Mouse (Mus musculus): ENCODE measurements around the gene Gm20604. TPM values are rescaled to one million over a fixed set of nuclear protein-coding genes. Genes with fewer than 3 reads are reported as not detected.

Gene Gm20604
- polyA plus RNA-seq (2012; rRNA removed) (16.1 and 20.4 TPM in 2 replicates), polyA plus RNA-seq (2014; fragmentation: Nextera tagmentation; extraction: Ambion mirVana) (23.1 and 27.1 TPM in 2 replicates)

GRCm38 (mm10) chr12:102758403-102758756 is at the start of gene Gm20604:
Gene Gm20604 (minus strand): TSS chr12:102758672.
- Histone ChIP-seq H3K4me1 (ENCODE audit: control insufficient read depth, insufficient read depth, low read length) (peaks cover 18% of the 10 kb centered on the region), H3K27me3 (ENCODE audit: control insufficient read depth, insufficient read depth, low read length) (no peaks in the 10 kb centered on the region), H3K4me2 (replicated peaks; ENCODE audit: low read depth, low read length, severe bottlenecking) (peak within 1 kb of the TSS; percentile 79), H3K36me3 (ENCODE audit: control insufficient read depth, insufficient read depth, low read length) (peaks cover 13% of the 10 kb centered on the region), H3K9me3 (ENCODE audit: control insufficient read depth, low read length) (no peaks in the 10 kb centered on the region), H3K4me3 (replicated peaks; ENCODE audit: low read length) (peak within 1 kb of the TSS; percentile 89), H3K9ac (ENCODE audit: low read depth, low read length, severe bottlenecking) (peak within 1 kb of the TSS; percentile 77), H3K27ac (replicated peaks; ENCODE audit: low read depth, low read length) (peak within 1 kb of the TSS; percentile 83)
- no peak for TF ChIP-seq POLR2A (IDR thresholded peaks at IDR 0.05; ENCODE audit: borderline replicate concordance, extremely low read depth, insufficient read depth, insufficient read length)
- under 1% methylated on average over 10 of the region's 10 CpGs for WGBS
- ATAC-seq (ENCODE audit: low FRiP score, low read depth), result no peak
- DNase-seq (ENCODE audit: low spot score), result no peak

GRCm38 (mm10) chr12:102799528-102799927 is 41.1 kb upstream of the Gm20604 start:
- peaks cover 18% of the 10 kb centered on the region; the same call in 1 of the 2 replicates for H3K36me3 ChIP-seq (ENCODE audit: control insufficient read depth, insufficient read depth, low read length)
- no peak overlapping the region for H3K4me2 ChIP-seq (replicated peaks; ENCODE audit: low read depth, low read length, severe bottlenecking)
- H3K27me3 ChIP-seq (ENCODE audit: control insufficient read depth, insufficient read depth, low read length), result no peaks in the 10 kb centered on the region
- TF ChIP-seq POLR2A (IDR thresholded peaks at IDR 0.05; ENCODE audit: borderline replicate concordance, extremely low read depth, insufficient read depth, insufficient read length), result no peak
- DNase-seq (ENCODE audit: low spot score), result no peak
- WGBS, result 86% methylated on average over 2 of the region's 2 CpGs
- H3K9me3 ChIP-seq (ENCODE audit: control insufficient read depth, low read length), result no peaks in the 10 kb centered on the region
- no peak for ATAC-seq (ENCODE audit: low FRiP score, low read depth)
- H3K27ac ChIP-seq (replicated peaks; ENCODE audit: low read depth, low read length), result no peak overlapping the region
- no peak overlapping the region for H3K4me3 ChIP-seq (replicated peaks; ENCODE audit: low read length)
- no peak overlapping the region for H3K9ac ChIP-seq (ENCODE audit: low read depth, low read length, severe bottlenecking)
- no peaks in the 10 kb centered on the region for H3K4me1 ChIP-seq (ENCODE audit: control insufficient read depth, insufficient read depth, low read length)

DNA sequence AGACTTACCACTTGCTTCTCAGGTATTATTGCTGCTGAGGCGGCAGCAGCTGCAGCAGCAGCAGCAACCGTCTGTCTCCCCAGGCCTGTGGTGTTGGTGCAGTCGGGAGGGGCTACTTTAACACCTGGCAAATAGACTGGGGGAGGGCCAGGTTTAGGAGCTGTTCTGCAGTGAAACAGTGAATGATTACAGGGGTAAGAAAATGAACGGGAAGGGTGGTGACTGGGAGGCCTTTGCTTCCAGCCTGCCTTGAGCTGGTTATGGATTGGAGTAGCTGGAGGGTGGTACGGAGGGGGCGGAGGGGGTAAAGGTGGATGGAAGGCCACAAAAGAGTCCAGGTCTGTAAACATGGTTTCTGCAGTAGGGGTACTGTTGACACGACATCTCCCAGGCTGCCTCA is 29.5 kb upstream of the Gm20604 start:
- Histone ChIP-seq H3K4me1 (ENCODE audit: control insufficient read depth, insufficient read depth, low read length) (no peaks in the 10 kb centered on the region), H3K4me2 (replicated peaks; ENCODE audit: low read depth, low read length, severe bottlenecking) (no peak overlapping the region), H3K36me3 (ENCODE audit: control insufficient read depth, insufficient read depth, low read length) (peaks cover 79% of the 10 kb centered on the region), H3K27me3 (ENCODE audit: control insufficient read depth, insufficient read depth, low read length) (no peaks in the 10 kb centered on the region), H3K27ac (replicated peaks; ENCODE audit: low read depth, low read length) (no peak overlapping the region), H3K9me3 (ENCODE audit: control insufficient read depth, low read length) (no peaks in the 10 kb centered on the region), H3K4me3 (replicated peaks; ENCODE audit: low read length) (no peak overlapping the region), H3K9ac (ENCODE audit: low read depth, low read length, severe bottlenecking) (no peak overlapping the region)
- TF ChIP-seq POLR2A (IDR thresholded peaks at IDR 0.05; ENCODE audit: borderline replicate concordance, extremely low read depth, insufficient read depth, insufficient read length), result no peak
- no peak for ATAC-seq (ENCODE audit: low FRiP score, low read depth)
- WGBS, result 76% methylated on average over 7 of the region's 7 CpGs
- DNase-seq (ENCODE audit: low spot score), result no peak

DNA sequence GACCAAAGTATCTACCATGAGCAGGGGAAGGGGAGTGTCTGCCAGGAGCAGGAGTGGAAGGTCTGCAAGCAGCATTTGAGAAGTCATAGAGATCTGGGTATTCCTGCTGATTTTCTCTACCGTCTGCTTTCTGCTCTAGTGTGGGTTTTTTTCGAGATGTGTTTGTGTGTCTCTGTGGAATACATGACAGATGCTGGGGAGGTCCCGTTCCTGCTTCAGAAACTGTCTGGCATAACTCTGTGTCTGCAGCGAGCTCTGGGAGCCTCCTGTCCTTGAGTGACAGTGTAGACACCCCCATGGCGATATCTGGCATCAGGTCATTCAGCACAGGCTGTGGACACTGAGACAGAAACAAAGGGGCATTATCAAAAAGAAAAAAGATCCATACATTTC is 27.1 kb upstream of the Gm20604 start:
- WGBS, result 94% methylated on average over 5 of the region's 5 CpGs
- H3K4me2 ChIP-seq (replicated peaks; ENCODE audit: low read depth, low read length, severe bottlenecking), result no peak overlapping the region
- ATAC-seq (ENCODE audit: low FRiP score, low read depth), result no peak
- H3K9ac ChIP-seq (ENCODE audit: low read depth, low read length, severe bottlenecking), result no peak overlapping the region
- H3K27me3 ChIP-seq (ENCODE audit: control insufficient read depth, insufficient read depth, low read length), result no peaks in the 10 kb centered on the region
- H3K36me3 ChIP-seq (ENCODE audit: control insufficient read depth, insufficient read depth, low read length), result peaks cover 65% of the 10 kb centered on the region
- DNase-seq (ENCODE audit: low spot score), result no peak
- no peak overlapping the region for H3K27ac ChIP-seq (replicated peaks; ENCODE audit: low read depth, low read length)
- no peak for TF ChIP-seq POLR2A (IDR thresholded peaks at IDR 0.05; ENCODE audit: borderline replicate concordance, extremely low read depth, insufficient read depth, insufficient read length)
- no peaks in the 10 kb centered on the region for H3K4me1 ChIP-seq (ENCODE audit: control insufficient read depth, insufficient read depth, low read length)
- H3K4me3 ChIP-seq (replicated peaks; ENCODE audit: low read length), result no peak overlapping the region
- H3K9me3 ChIP-seq (ENCODE audit: control insufficient read depth, low read length), result no peaks in the 10 kb centered on the region

GRCm38 (mm10) chr12:102784899-102785592 is 26.6 kb upstream of the Gm20604 start:
- H3K9ac ChIP-seq (ENCODE audit: low read depth, low read length, severe bottlenecking), result no peak overlapping the region
- no peak for ATAC-seq (ENCODE audit: low FRiP score, low read depth)

More at GRCm38 (mm10) chr12:102784899-102785592, 26.6 kb upstream of the Gm20604 start:
- no peak for TF ChIP-seq POLR2A (IDR thresholded peaks at IDR 0.05; ENCODE audit: borderline replicate concordance, extremely low read depth, insufficient read depth, insufficient read length)
- H3K27ac ChIP-seq (replicated peaks; ENCODE audit: low read depth, low read length), result no peak overlapping the region
- H3K36me3 ChIP-seq (ENCODE audit: control insufficient read depth, insufficient read depth, low read length), result peaks cover 62% of the 10 kb centered on the region
- no peaks in the 10 kb centered on the region for H3K27me3 ChIP-seq (ENCODE audit: control insufficient read depth, insufficient read depth, low read length)
- DNase-seq (ENCODE audit: low spot score), result no peak
- H3K9me3 ChIP-seq (ENCODE audit: control insufficient read depth, low read length), result no peaks in the 10 kb centered on the region
- H3K4me2 ChIP-seq (replicated peaks; ENCODE audit: low read depth, low read length, severe bottlenecking), result no peak overlapping the region
- no peaks in the 10 kb centered on the region for H3K4me1 ChIP-seq (ENCODE audit: control insufficient read depth, insufficient read depth, low read length)
- 86% methylated on average over 19 of the region's 19 CpGs for WGBS
- no peak overlapping the region for H3K4me3 ChIP-seq (replicated peaks; ENCODE audit: low read length)
